Mouse (Mus musculus) MEL (cell line): ENCODE data around the gene Crip2. TPM values are rescaled to one million over a fixed set of nuclear protein-coding genes. Genes with fewer than 3 reads are reported as not detected.

Experiments used
- DNase-seq: peaks from one replicate; pipeline ENCODE4 v3.0.0; 2011; ENCODE audit warnings: low read depth, low spot score
- H3K27ac ChIP-seq: 2 replicates; pipeline ENCODE4 v1.5.1; 2012; ENCODE audit warnings: low read depth, mild to moderate bottlenecking, control low read depth, low read length, moderate library complexity; ENCODE audit not compliant: control insufficient read depth
- H3K27me3 ChIP-seq, 2 experiments: fragments of 150-350 bp in 1 of 2; sonication (generic) in 1 of 2; 2 replicates each; pipeline ENCODE4 v1.6.1; 2012; ENCODE audit warnings: low read length in 2 of 2, mild to moderate bottlenecking in 2 of 2, improper control_type of control experiment in 1 of 2, moderate library complexity in 1 of 2; ENCODE audit not compliant: insufficient read depth in 2 of 2, control insufficient read depth in 1 of 2
- H3K36me3 ChIP-seq, 2 experiments: 2 replicates each; pipeline ENCODE4 v1.6.1; 2012 to 2014; ENCODE audit warnings: low read length in 2 of 2, improper control_type of control experiment in 1 of 2, inconsistent platforms in 1 of 2, mild to moderate bottlenecking in 1 of 2; ENCODE audit not compliant: insufficient read depth in 2 of 2, control insufficient read depth in 1 of 2
- H3K4me1 ChIP-seq, 2 experiments: fragments of 150-350 bp in 1 of 2; sonication (generic) in 1 of 2; 2 replicates each; pipeline ENCODE4 v1.6.1; 2012; ENCODE audit warnings: low read length in 2 of 2, improper control_type of control experiment in 1 of 2, mild to moderate bottlenecking in 1 of 2; ENCODE audit not compliant: insufficient read depth in 2 of 2, control insufficient read depth in 1 of 2
- H3K4me3 ChIP-seq, 2 experiments: fragments of 150-350 bp in 1 of 2; sonication (generic) in 1 of 2; 2 replicates each; pipeline ENCODE4 v1.5.1; 2012; ENCODE audit warnings: low read depth in 2 of 2, low read length in 2 of 2, mild to moderate bottlenecking in 2 of 2, moderate library complexity in 2 of 2, control low read depth in 1 of 2, improper control_type of control experiment in 1 of 2; ENCODE audit not compliant: control insufficient read depth in 1 of 2, insufficient read depth in 1 of 2
- H3K79me2 ChIP-seq: 2 replicates; pipeline ENCODE4 v1.6.1; 2012; ENCODE audit warnings: mild to moderate bottlenecking, low read length, moderate library complexity; ENCODE audit not compliant: control insufficient read depth, poor library complexity, insufficient read depth
- H3K9ac ChIP-seq: 2 replicates; pipeline ENCODE4 v1.6.1; 2012; ENCODE audit warnings: low read depth, mild to moderate bottlenecking, control low read depth, low read length, moderate library complexity; ENCODE audit not compliant: control insufficient read depth, poor library complexity, severe bottlenecking
- H3K9me3 ChIP-seq: fragments of 150-350 bp; sonication (generic); replicated peaks from 2 replicates; pipeline ENCODE4 v1.6.1; 2012; ENCODE audit warnings: mild to moderate bottlenecking, low read length, improper control_type of control experiment, moderate library complexity; ENCODE audit not compliant: insufficient read depth
- CHD1 ChIP-seq: IDR thresholded peaks from 2 replicates; pipeline ENCODE4 v1.6.1; 2012; ENCODE audit warnings: low read depth, mild to moderate bottlenecking, inconsistent platforms, low read length, improper control_type of control experiment
- CTCF ChIP-seq, 3 experiments: IDR thresholded peaks in 2 of 3; conservative IDR thresholded peaks in 1 of 3; 2 replicates each; pipeline ENCODE4 v1.5.1; 2011 to 2012; ENCODE audit warnings: low read length in 3 of 3, low read depth in 2 of 3, mild to moderate bottlenecking in 2 of 3, improper control_type of control experiment in 1 of 3, inconsistent platforms in 1 of 3, mixed read lengths in 1 of 3, moderate library complexity in 1 of 3; ENCODE audit not compliant: control insufficient read depth in 1 of 3, insufficient read depth in 1 of 3, poor library complexity in 1 of 3, severe bottlenecking in 1 of 3
- ELF1 ChIP-seq: IDR thresholded peaks from 2 replicates; pipeline ENCODE4 v1.6.1; 2014; ENCODE audit warnings: low read depth, mild to moderate bottlenecking, inconsistent platforms, low read length, improper control_type of control experiment, moderate library complexity
- ETS1 ChIP-seq: IDR thresholded peaks from 2 replicates; pipeline ENCODE4 v1.6.1; 2012; ENCODE audit warnings: low read depth, mild to moderate bottlenecking, inconsistent platforms, low read length, improper control_type of control experiment, moderate library complexity
- GATA1 ChIP-seq: IDR thresholded peaks from 2 replicates; pipeline ENCODE4 v1.6.1; 2011; ENCODE audit warnings: low read depth, low read length, improper control_type of control experiment
- HCFC1 ChIP-seq: IDR thresholded peaks from 2 replicates; pipeline ENCODE4 v1.6.1; 2012; ENCODE audit warnings: low read depth, mild to moderate bottlenecking, inconsistent platforms, low read length, improper control_type of control experiment, moderate library complexity
- JUND ChIP-seq: IDR thresholded peaks from 2 replicates; pipeline ENCODE4 v1.6.1; 2011; ENCODE audit warnings: low read depth, mild to moderate bottlenecking, improper control_type of control experiment, low read length
- KAT2A ChIP-seq: conservative IDR thresholded peaks from 2 replicates; pipeline ENCODE4 v1.6.1; 2012; ENCODE audit warnings: low read depth, low read length, improper control_type of control experiment, inconsistent platforms
- MAFK ChIP-seq: IDR thresholded peaks from 2 replicates; pipeline ENCODE4 v1.6.1; 2011; ENCODE audit warnings: low read depth, mild to moderate bottlenecking, low read length, improper control_type of control experiment, borderline replicate concordance
- MAX ChIP-seq: IDR thresholded peaks from 2 replicates; pipeline ENCODE4 v1.6.1; 2011; ENCODE audit warnings: low read length, improper control_type of control experiment
- MEF2A ChIP-seq: IDR thresholded peaks from 2 replicates; pipeline ENCODE4 v1.6.1; 2014; ENCODE audit warnings: low read depth, mild to moderate bottlenecking, inconsistent platforms, low read length, improper control_type of control experiment; ENCODE audit not compliant: poor library complexity, insufficient replicate concordance, severe bottlenecking; ENCODE audit errors: extremely low read depth
- MXI1 ChIP-seq: IDR thresholded peaks from 2 replicates; pipeline ENCODE4 v1.6.1; 2011; ENCODE audit warnings: mild to moderate bottlenecking, low read depth, low read length, improper control_type of control experiment
- MYC ChIP-seq: IDR thresholded peaks from 2 replicates; pipeline ENCODE4 v1.6.1; 2011; ENCODE audit warnings: low read depth, mild to moderate bottlenecking, low read length, improper control_type of control experiment, moderate library complexity
- NELFE ChIP-seq: IDR thresholded peaks from 2 replicates; pipeline ENCODE4 v1.6.1; 2011; ENCODE audit warnings: low read depth, low read length, improper control_type of control experiment
- NRF1 ChIP-seq: IDR thresholded peaks from 2 replicates; pipeline ENCODE4 v1.6.1; 2014; ENCODE audit warnings: low read depth, mild to moderate bottlenecking, inconsistent platforms, low read length, improper control_type of control experiment, moderate library complexity; ENCODE audit not compliant: poor library complexity, insufficient read depth, severe bottlenecking
- POLR2A ChIP-seq, 2 experiments: IDR thresholded peaks; 2 replicates each; pipeline ENCODE4 v1.6.1; 2011 to 2012; ENCODE audit warnings: low read length in 2 of 2, mild to moderate bottlenecking in 2 of 2, control low read depth in 1 of 2, improper control_type of control experiment in 1 of 2, low read depth in 1 of 2, moderate library complexity in 1 of 2; ENCODE audit not compliant: control insufficient read depth in 1 of 2, insufficient read depth in 1 of 2, poor library complexity in 1 of 2
- POLR2AphosphoS5 ChIP-seq: IDR thresholded peaks from 2 replicates; pipeline ENCODE4 v1.6.1; 2012; ENCODE audit warnings: low read depth, borderline replicate concordance, mild to moderate bottlenecking, inconsistent platforms, low read length, moderate library complexity, mixed read lengths
- RAD21 ChIP-seq: IDR thresholded peaks from 2 replicates; pipeline ENCODE4 v1.6.1; 2011; ENCODE audit warnings: mild to moderate bottlenecking, low read depth, low read length, improper control_type of control experiment
- SMC3 ChIP-seq: IDR thresholded peaks from 2 replicates; pipeline ENCODE4 v1.6.1; 2011; ENCODE audit warnings: low read depth, low read length, improper control_type of control experiment
- TAL1 ChIP-seq: IDR thresholded peaks from 2 replicates; pipeline ENCODE4 v1.6.1; 2012; ENCODE audit warnings: mild to moderate bottlenecking, inconsistent platforms, low read length, moderate library complexity, mixed read lengths
- TBP ChIP-seq: IDR thresholded peaks from 2 replicates; pipeline ENCODE4 v1.8.0; 2011; ENCODE audit warnings: low read depth, low read length, improper control_type of control experiment
- TCF12 ChIP-seq: IDR thresholded peaks from 2 replicates; pipeline ENCODE4 v1.6.1; 2014; ENCODE audit warnings: low read depth, mild to moderate bottlenecking, inconsistent platforms, low read length, improper control_type of control experiment, moderate library complexity
- UBTF ChIP-seq: IDR thresholded peaks from 2 replicates; pipeline ENCODE4 v1.6.1; 2012; ENCODE audit warnings: low read depth, mild to moderate bottlenecking, inconsistent platforms, low read length, improper control_type of control experiment, moderate library complexity, borderline replicate concordance; ENCODE audit not compliant: insufficient read depth
- USF1 ChIP-seq: IDR thresholded peaks from 2 replicates; pipeline ENCODE4 v1.6.1; 2014; ENCODE audit warnings: low read depth, mild to moderate bottlenecking, inconsistent platforms, low read length, improper control_type of control experiment, moderate library complexity
- USF2 ChIP-seq, 2 experiments: IDR thresholded peaks; 2 replicates each; pipeline ENCODE4 v1.6.1; 2011 to 2012; ENCODE audit warnings: improper control_type of control experiment in 2 of 2, low read length in 2 of 2, borderline replicate concordance in 1 of 2, inconsistent platforms in 1 of 2, low read depth in 1 of 2, mild to moderate bottlenecking in 1 of 2; ENCODE audit not compliant: insufficient read depth in 1 of 2
- ZC3H11A ChIP-seq: IDR thresholded peaks from 2 replicates; pipeline ENCODE4 v1.6.1; 2012; ENCODE audit warnings: low read depth, mild to moderate bottlenecking, inconsistent platforms, low read length, improper control_type of control experiment
- ZNF384 ChIP-seq: IDR thresholded peaks from 2 replicates; pipeline ENCODE4 v1.6.1; 2012; ENCODE audit warnings: low read depth, mild to moderate bottlenecking, inconsistent platforms, low read length, improper control_type of control experiment
- polyA plus RNA-seq, 2 experiments: library from polyadenylated mRNA; stranded (reverse) in 1 of 2; unstranded in 1 of 2; fragments of >175 nt in 1 of 2; fragments of >200 nt in 1 of 2; gene quantifications; 2 replicates each; pipeline versions ENCODE4 v1.2.1 to v1.2.4; 2012; ENCODE audit warnings: low replicate concordance in 2 of 2, low read depth in 1 of 2; ENCODE audit not compliant: insufficient read length in 2 of 2, insufficient read depth in 1 of 2, missing spikeins in 1 of 2
- total RNA-seq: library from RNA; depleted of rRNA; stranded (reverse); fragments of 300-350 nt; gene quantifications from 2 replicates; pipeline ENCODE4 v1.2.3, GENCODE M21; 2012

Crip2 gene
- total and polyA plus RNA-seq, 3 experiments = 65.2 to 261 TPM; not detected in 1

- TF ChIP-seq ELF1 = no peak
- TF ChIP-seq MXI1 = no peak
- no peak for TF ChIP-seq TAL1
- no peak for TF ChIP-seq USF2 (IDR thresholded peaks at IDR 0.05; ENCODE audit: borderline replicate concordance in 1 of 2, insufficient read depth in 1 of 2, low read depth in 1 of 2, low read length in 2 of 2)
- TF ChIP-seq CHD1 = no peak
- no peak for TF ChIP-seq HCFC1
- TF ChIP-seq ZC3H11A = no peak
- no peak for TF ChIP-seq POLR2AphosphoS5
- TF ChIP-seq ZNF384 = no peak
- TF ChIP-seq USF1 = no peak
- no peak for TF ChIP-seq RAD21
- no peak for TF ChIP-seq MAFK
- no peak for TF ChIP-seq ETS1
- TF ChIP-seq POLR2A (IDR thresholded peaks at IDR 0.05; ENCODE audit: control insufficient read depth in 1 of 2, insufficient read depth in 1 of 2, low read depth in 1 of 2, low read length in 2 of 2, poor library complexity in 1 of 2) = no peak
- TF ChIP-seq MEF2A = no peak
- TF ChIP-seq JUND = no peak
- no peak for TF ChIP-seq MAX
- no peak for TF ChIP-seq TBP
- TF ChIP-seq TCF12 = no peak
- TF ChIP-seq GATA1 = no peak
- Histone ChIP-seq H3K4me3 (no peak overlapping the region), H3K27me3 (no peaks in the 10 kb centered on the region), H3K79me2 (no peaks in the 10 kb centered on the region), H3K9me3 (no peaks in the 10 kb centered on the region), H3K9ac (no peak overlapping the region), H3K36me3 (no peaks in the 10 kb centered on the region), H3K27ac (no peak overlapping the region), H3K4me1 (no peaks in the 10 kb centered on the region)
- DNase-seq = no peak
These were observed 23.5 kb downstream of the Crip2 start for GRCm38 (mm10) chr12:113163561-113164006.

GRCm38 (mm10) chr12:113168031-113168536 is 28.0 kb downstream of the Crip2 start:
- no peaks in the 10 kb centered on the region for H3K27me3 ChIP-seq
- H3K27ac ChIP-seq = no peak overlapping the region
- DNase-seq = no peak
- no peaks in the 10 kb centered on the region for H3K79me2 ChIP-seq
- no peak overlapping the region for H3K9ac ChIP-seq
- no peak overlapping the region for H3K4me3 ChIP-seq
- no peak for TF ChIP-seq MAX
- TF ChIP-seq MYC = no peak
- no peak for TF ChIP-seq TAL1
- TF ChIP-seq TBP = no peak
- TF ChIP-seq HCFC1 = no peak
- no peak for TF ChIP-seq UBTF
- no peak for TF ChIP-seq USF2 (IDR thresholded peaks at IDR 0.05; ENCODE audit: borderline replicate concordance in 1 of 2, insufficient read depth in 1 of 2, low read depth in 1 of 2, low read length in 2 of 2)
- no peak for TF ChIP-seq POLR2A (IDR thresholded peaks at IDR 0.05; ENCODE audit: control insufficient read depth in 1 of 2, insufficient read depth in 1 of 2, low read depth in 1 of 2, low read length in 2 of 2, poor library complexity in 1 of 2)
- no peak for TF ChIP-seq ZC3H11A
- TF ChIP-seq NRF1 = no peak
- TF ChIP-seq POLR2AphosphoS5 = no peak
- TF ChIP-seq CHD1 = no peak
- TF ChIP-seq SMC3 = no peak
- no peak for TF ChIP-seq CTCF (IDR thresholded peaks at IDR 0.05 in 2 of 3, conservative IDR thresholded peaks at IDR 0.05 in 1 of 3; ENCODE audit: control insufficient read depth in 1 of 3, insufficient read depth in 1 of 3, low read depth in 2 of 3, low read length in 3 of 3, poor library complexity in 1 of 3, severe bottlenecking in 1 of 3)
- no peak for TF ChIP-seq KAT2A
- no peak for TF ChIP-seq JUND
- no peak for TF ChIP-seq MAFK
- TF ChIP-seq NELFE = no peak
- H3K9me3 ChIP-seq = no peaks in the 10 kb centered on the region
- H3K36me3 ChIP-seq = no peaks in the 10 kb centered on the region
- no peaks in the 10 kb centered on the region for H3K4me1 ChIP-seq
